Mouse (Mus musculus) neural tube, embryonic 14.5 days (tissue): ENCODE results near the gene Ggt6. TPM values are rescaled to one million over a fixed set of nuclear protein-coding genes. Genes with fewer than 3 reads are reported as not detected.
"Not testable (repeated sequence)": the region's sequence is repeated elsewhere in the genome, so short reads cannot be mapped to it uniquely, and the experiment has no call there.

Experiments used
- ATAC-seq: fragments of 200-750 bp; cut with Nextera tagmentation; 2 replicates; pipeline ENCODE4 v1.8.0; 2017; ENCODE audit warnings: low read depth, mild to moderate bottlenecking, moderate TSS enrichment, moderate library complexity
- H3K27ac ChIP-seq: fragments of 300-500 bp; sonication (generic); 2 replicates; pipeline ENCODE4 v1.5.1; 2014; ENCODE audit warnings: low read depth, mild to moderate bottlenecking, control low read depth, low read length, moderate library complexity, mixed read lengths
- H3K27me3 ChIP-seq: fragments of 300-500 bp; sonication (generic); 2 replicates; pipeline ENCODE4 v1.6.1; 2014; ENCODE audit warnings: low read length; ENCODE audit not compliant: control insufficient read depth, insufficient read depth
- H3K36me3 ChIP-seq: fragments of 300-500 bp; sonication (generic); 2 replicates; pipeline ENCODE4 v1.6.1; 2014; ENCODE audit warnings: low read length, mixed read lengths; ENCODE audit not compliant: control insufficient read depth, insufficient read depth
- H3K4me1 ChIP-seq: fragments of 300-500 bp; sonication (generic); 2 replicates; pipeline ENCODE4 v1.6.1; 2014; ENCODE audit warnings: low read length; ENCODE audit not compliant: control insufficient read depth, insufficient read depth
- H3K4me2 ChIP-seq: fragments of 300-500 bp; sonication (generic); 2 replicates; pipeline ENCODE4 v1.6.1; 2014; ENCODE audit warnings: mild to moderate bottlenecking, low read depth, low read length, control low read depth
- H3K4me3 ChIP-seq: fragments of 300-500 bp; sonication (generic); 2 replicates; pipeline ENCODE4 v1.5.1; 2014; ENCODE audit warnings: low read depth, low read length, control low read depth, mixed read lengths
- H3K9ac ChIP-seq: fragments of 300-500 bp; sonication (generic); replicated peaks from 2 replicates; pipeline ENCODE4 v1.6.1; 2014; ENCODE audit warnings: low read depth, mild to moderate bottlenecking, control low read depth, low read length, mixed read lengths
- H3K9me3 ChIP-seq: fragments of 300-500 bp; sonication (generic); 2 replicates; pipeline ENCODE4 v1.6.1; 2016; ENCODE audit warnings: low read length; ENCODE audit not compliant: control insufficient read depth
- WGBS: fragments of 180-500 bp; shearing (Covaris S2); extraction: QIAGEN DNeasy Blood & Tissue Kit; methylation state at CpG from one replicate; pipeline ENCODE4 v1.1.7; 2014; 5-methylcytosine and 5-hydroxymethylcytosine counted together
- polyA plus RNA-seq: library from polyadenylated mRNA; unstranded; fragments of >200 nt; fragmentation: Nextera tagmentation; extraction: Ambion mirVana; gene quantifications from 2 replicates; pipeline ENCODE4 v1.2.1, GENCODE M21; 2014

Ggt6 gene
- polyA plus RNA-seq, 1 experiment from 2014 or later = not detected

- Histone ChIP-seq H3K4me1 (no peaks in the 10 kb centered on the region), H3K36me3 (no peaks in the 10 kb centered on the region), H3K27me3 (no peaks in the 10 kb centered on the region), H3K27ac (no peak overlapping the region), H3K4me3 (no peak overlapping the region), H3K9ac (no peak overlapping the region), H3K4me2 (no peak overlapping the region), H3K9me3 (no peaks in the 10 kb centered on the region)
- ATAC-seq = no peak
- WGBS = 2% methylated on average over 5 of the region's 5 CpGs
These were observed 6.6 kb upstream of the Ggt6 start for GRCm38 (mm10) chr11:72428694-72429093.

GRCm38 (mm10) chr11:72429288-72429690 is 6.0 kb upstream of the Ggt6 start:
- H3K27ac ChIP-seq = no peak overlapping the region
- H3K4me1 ChIP-seq = no peaks in the 10 kb centered on the region
- no peaks in the 10 kb centered on the region for H3K36me3 ChIP-seq
- no peak for ATAC-seq
- H3K4me3 ChIP-seq = no peak overlapping the region
- no peak overlapping the region for H3K9ac ChIP-seq
- no peak overlapping the region for H3K4me2 ChIP-seq
- WGBS = 54% methylated on average over 7 of the region's 7 CpGs
- H3K27me3 ChIP-seq = no peaks in the 10 kb centered on the region
- H3K9me3 ChIP-seq = no peaks in the 10 kb centered on the region

- H3K27ac ChIP-seq, H3K4me2 ChIP-seq, H3K4me1 ChIP-seq, ATAC-seq, H3K9me3 ChIP-seq, H3K36me3 ChIP-seq, H3K4me3 ChIP-seq, H3K27me3 ChIP-seq, H3K9ac ChIP-seq: not testable (repeated sequence)
- 62% methylated on average over 9 of the region's 9 CpGs for WGBS
These were observed 4.8 kb upstream of the Ggt6 start for GRCm38 (mm10) chr11:72430311-72431068.

- no peak for ATAC-seq
- no peak overlapping the region for H3K4me3 ChIP-seq
- H3K27me3 ChIP-seq = no peaks in the 10 kb centered on the region
- no peaks in the 10 kb centered on the region for H3K9me3 ChIP-seq
- no peaks in the 10 kb centered on the region for H3K36me3 ChIP-seq
- no peak overlapping the region for H3K9ac ChIP-seq
- no peak overlapping the region for H3K4me2 ChIP-seq
- WGBS = 52% methylated on average over 2 of the region's 2 CpGs
- no peaks in the 10 kb centered on the region for H3K4me1 ChIP-seq
- H3K27ac ChIP-seq = no peak overlapping the region
These were observed 344 bp downstream of the Ggt6 start for GRCm38 (mm10) chr11:72435694-72436045.

- Histone ChIP-seq H3K4me1 (no peaks in the 10 kb centered on the region), H3K36me3 (no peaks in the 10 kb centered on the region), H3K27ac (no peak overlapping the region), H3K9me3 (no peaks in the 10 kb centered on the region), H3K27me3 (no peaks in the 10 kb centered on the region), H3K9ac (no peak overlapping the region), H3K4me3 (no peak overlapping the region), H3K4me2 (no peak overlapping the region)
- no peak for ATAC-seq
- WGBS = 77% methylated on average over 5 of the region's 5 CpGs
These were observed 945 bp downstream of the Ggt6 start for GRCm38 (mm10) chr11:72436271-72436670.

- 81% methylated on average over 16 of the region's 16 CpGs for WGBS
- no peak overlapping the region for H3K4me3 ChIP-seq
- H3K27me3 ChIP-seq = no peaks in the 10 kb centered on the region
- no peak for ATAC-seq
- H3K9me3 ChIP-seq = no peaks in the 10 kb centered on the region
- H3K4me2 ChIP-seq = no peak overlapping the region
- no peaks in the 10 kb centered on the region for H3K36me3 ChIP-seq
- peaks cover 3% of the 10 kb centered on the region for H3K4me1 ChIP-seq
- no peak overlapping the region for H3K27ac ChIP-seq
- no peak overlapping the region for H3K9ac ChIP-seq
These were observed 1.7 kb downstream of the Ggt6 start for GRCm38 (mm10) chr11:72436756-72437650.

GRCm38 (mm10) chr11:72438411-72438810 is 3.1 kb downstream of the Ggt6 start:
- 74% methylated on average over 4 of the region's 4 CpGs for WGBS
- Histone ChIP-seq H3K9me3 (no peaks in the 10 kb centered on the region), H3K4me2 (no peak overlapping the region), H3K4me3 (no peak overlapping the region), H3K27me3 (no peaks in the 10 kb centered on the region), H3K36me3 (peaks cover 11% of the 10 kb centered on the region), H3K9ac (no peak overlapping the region), H3K4me1 (peaks cover 11% of the 10 kb centered on the region), H3K27ac (no peak overlapping the region)
- ATAC-seq = no peak

GRCm38 (mm10) chr11:72440597-72440964 is 5.3 kb downstream of the Ggt6 start:
- Histone ChIP-seq H3K36me3 (peaks cover 30% of the 10 kb centered on the region), H3K4me3 (peak overlapping the region; percentile 95), H3K4me1 (peaks cover 11% of the 10 kb centered on the region), H3K9ac (peak overlapping the region; percentile 71), H3K4me2 (peak overlapping the region; percentile 64), H3K27ac (peak overlapping the region; percentile 94)
- WGBS = 45% methylated on average over 6 of the region's 6 CpGs
- H3K27me3 ChIP-seq, H3K9me3 ChIP-seq: not testable (repeated sequence)
- ATAC-seq = peak; percentile 15; the same call in 1 of the 2 replicates
